Mouse (Mus musculus) liver, postnatal 0 days (tissue): ENCODE results near the gene Ramp2. TPM values are rescaled to one million over a fixed set of nuclear protein-coding genes. Genes with fewer than 3 reads are reported as not detected.

Source experiments
- ATAC-seq: fragments of 200-750 bp; cut with Nextera tagmentation; 2 replicates; pipeline ENCODE4 v1.8.0; 2017; ENCODE audit warnings: mild to moderate bottlenecking, moderate library complexity
- DNase-seq: peaks from one replicate; pipeline ENCODE4 v3.0.0-alpha.2; 2016
- H3K27ac ChIP-seq: fragments of 300-500 bp; sonication (generic); 2 replicates; pipeline ENCODE4 v1.5.1; 2014; ENCODE audit warnings: antibody characterized with exemption, moderate library complexity, mild to moderate bottlenecking, low read depth
- H3K27me3 ChIP-seq: fragments of 300-500 bp; sonication (generic); 2 replicates; pipeline ENCODE4 v1.6.1; 2014; ENCODE audit warnings: low read length, control low read depth, mixed read lengths; ENCODE audit not compliant: insufficient read depth
- H3K36me3 ChIP-seq: fragments of 300-500 bp; sonication (generic); replicated peaks from 2 replicates; pipeline ENCODE4 v1.6.1; 2014; ENCODE audit warnings: mild to moderate bottlenecking, control low read depth, low read length, moderate library complexity, mixed read lengths; ENCODE audit not compliant: insufficient read depth
- H3K4me1 ChIP-seq: fragments of 300-500 bp; sonication (generic); 2 replicates; pipeline ENCODE4 v1.6.1; 2014; ENCODE audit warnings: antibody characterized with exemption, mild to moderate bottlenecking, control low read depth; ENCODE audit not compliant: insufficient read depth
- H3K4me2 ChIP-seq: fragments of 300-500 bp; sonication (generic); 2 replicates; pipeline ENCODE4 v1.6.1; 2014; ENCODE audit warnings: low read depth, mild to moderate bottlenecking, low read length, moderate library complexity, mixed read lengths
- H3K4me3 ChIP-seq: fragments of 300-500 bp; sonication (generic); 2 replicates; pipeline ENCODE4 v1.5.1; 2014; ENCODE audit warnings: low read depth, low read length
- H3K9ac ChIP-seq: fragments of 300-500 bp; sonication (generic); replicated peaks from 2 replicates; pipeline ENCODE4 v1.6.1; 2014; ENCODE audit warnings: mild to moderate bottlenecking, moderate library complexity
- H3K9me3 ChIP-seq: fragments of 300-500 bp; sonication (generic); 2 replicates; pipeline ENCODE4 v1.6.1; 2016; ENCODE audit warnings: mild to moderate bottlenecking, control low read depth, low read length, mixed read lengths
- CTCF ChIP-seq: sonication (generic); IDR thresholded peaks from 2 replicates; pipeline ENCODE4 v1.5.1; 2016; ENCODE audit warnings: antibody characterized with exemption, low read depth
- EP300 ChIP-seq: IDR thresholded peaks from 2 replicates; pipeline ENCODE4 v1.6.1; 2016; ENCODE audit warnings: antibody characterized with exemption, low read depth, mild to moderate bottlenecking
- WGBS: fragments of 180-500 bp; shearing (Covaris S2); extraction: QIAGEN DNeasy Blood & Tissue Kit; methylation state at CpG from one replicate; pipeline ENCODE4 v1.1.7; 2014; ENCODE audit not compliant: insufficient replicate concordance; 5-methylcytosine and 5-hydroxymethylcytosine counted together
- polyA plus RNA-seq: library from polyadenylated mRNA; unstranded; fragments of >200 nt; fragmentation: Nextera tagmentation; extraction: Ambion mirVana; gene quantifications from 2 replicates; pipeline ENCODE4 v1.2.1, GENCODE M21; 2015

Gene Ramp2
- polyA plus RNA-seq, 1 experiment from 2014 or later, result 34.8 TPM

- Histone ChIP-seq H3K36me3 (peaks cover 10% of the 10 kb centered on the region), H3K4me1 (peaks cover 43% of the 10 kb centered on the region), H3K9ac (no peak overlapping the region), H3K27ac (no peak overlapping the region), H3K9me3 (no peaks in the 10 kb centered on the region), H3K4me2 (no peak overlapping the region), H3K4me3 (no peak overlapping the region), H3K27me3 (peaks cover 42% of the 10 kb centered on the region)
- DNase-seq (no peak), ATAC-seq (no peak)
- TF ChIP-seq EP300 (no peak), CTCF (no peak)
- 21% methylated on average over 32 of the region's 32 CpGs for WGBS
Measured at GRCm38 (mm10) chr11:101263138-101263988, 17.5 kb downstream of the Ramp2 start.

- no peaks in the 10 kb centered on the region for H3K9me3 ChIP-seq
- H3K27ac ChIP-seq, result no peak overlapping the region
- H3K4me1 ChIP-seq, result peaks cover 40% of the 10 kb centered on the region
- H3K9ac ChIP-seq, result no peak overlapping the region
- ATAC-seq (no peak), DNase-seq (no peak)
- peaks cover 4% of the 10 kb centered on the region for H3K36me3 ChIP-seq
- H3K4me3 ChIP-seq, result no peak overlapping the region
- WGBS, result 46% methylated on average over 3 of the region's 3 CpGs
- H3K27me3 ChIP-seq, result peaks cover 42% of the 10 kb centered on the region
- no peak for TF ChIP-seq EP300
- TF ChIP-seq CTCF, result no peak
- no peak overlapping the region for H3K4me2 ChIP-seq
Measured at GRCm38 (mm10) chr11:101263989-101264280, 18.1 kb downstream of the Ramp2 start.

- Histone ChIP-seq H3K4me3 (peak overlapping the region; percentile 13), H3K9ac (no peak overlapping the region)
Measured at GRCm38 (mm10) chr11:101264954-101265471, 19.2 kb downstream of the Ramp2 start.

GRCm38 (mm10) chr11:101265906-101266305 lies 20.1 kb downstream of the Ramp2 start:
- Histone ChIP-seq H3K4me2 (no peak overlapping the region), H3K27me3 (peaks cover 42% of the 10 kb centered on the region), H3K4me3 (no peak overlapping the region), H3K9me3 (no peaks in the 10 kb centered on the region), H3K9ac (no peak overlapping the region), H3K36me3 (no peaks in the 10 kb centered on the region), H3K27ac (no peak overlapping the region), H3K4me1 (peaks cover 25% of the 10 kb centered on the region)
- WGBS, result 49% methylated on average over 6 of the region's 6 CpGs
- TF ChIP-seq EP300 (no peak), CTCF (no peak)
- ATAC-seq (no peak), DNase-seq (no peak)

More at GRCm38 (mm10) chr11:101264954-101265471, 19.2 kb downstream of the Ramp2 start:
- Histone ChIP-seq H3K4me2 (peak overlapping the region; percentile 38; the same call in 1 of the 2 replicates), H3K36me3 (no peaks in the 10 kb centered on the region), H3K27me3 (peaks cover 42% of the 10 kb centered on the region), H3K4me1 (peaks cover 34% of the 10 kb centered on the region), H3K9me3 (no peaks in the 10 kb centered on the region), H3K27ac (no peak overlapping the region)
- WGBS, result 20% methylated on average over 31 of the region's 31 CpGs
- ATAC-seq (no peak), DNase-seq (no peak)
- TF ChIP-seq CTCF (no peak), EP300 (no peak)

GRCm38 (mm10) chr11:101269577-101270116 lies 23.8 kb downstream of the Ramp2 start:
- ATAC-seq, result peak; percentile 54
- no peak for DNase-seq
- WGBS, result 22% methylated on average over 10 of the region's 10 CpGs
- TF ChIP-seq EP300 (no peak), CTCF (no peak)
- no peak overlapping the region for H3K27ac ChIP-seq
- H3K36me3 ChIP-seq, result no peaks in the 10 kb centered on the region
- H3K4me1 ChIP-seq, result peaks cover 8% of the 10 kb centered on the region; the same call in 1 of the 2 replicates
- H3K27me3 ChIP-seq, result peaks cover 16% of the 10 kb centered on the region
- no peak overlapping the region for H3K9ac ChIP-seq
- no peak overlapping the region for H3K4me2 ChIP-seq
- H3K9me3 ChIP-seq, result no peaks in the 10 kb centered on the region
- no peak overlapping the region for H3K4me3 ChIP-seq

GRCm38 (mm10) chr11:101272446-101272845 lies 26.6 kb downstream of the Ramp2 start:
- no peak for TF ChIP-seq CTCF
- TF ChIP-seq EP300, result no peak
- no peaks in the 10 kb centered on the region; the same call in 1 of the 2 replicates for H3K36me3 ChIP-seq
- ATAC-seq (no peak), DNase-seq (no peak)
- peaks cover 13% of the 10 kb centered on the region for H3K4me1 ChIP-seq
- H3K9ac ChIP-seq, result no peak overlapping the region
- 84% methylated on average over 3 of the region's 3 CpGs for WGBS
- no peaks in the 10 kb centered on the region for H3K9me3 ChIP-seq
- no peak overlapping the region for H3K4me3 ChIP-seq
- no peak overlapping the region for H3K27ac ChIP-seq
- no peak overlapping the region for H3K4me2 ChIP-seq
- no peaks in the 10 kb centered on the region for H3K27me3 ChIP-seq
